Mouse (Mus musculus) embryo, embryonic 10.5 days (tissue): Measurements from ENCODE around the gene Ankfn1.

ENCODE experiments used
- DNase-seq: peaks from one replicate; pipeline ENCODE4 v3.0.0-alpha.2; 2015; ENCODE audit warnings: low spot score

Gene Ankfn1

GRCm38 (mm10) chr11:89370373-89370772 lies 407.1 kb downstream of the Ankfn1 start:
- no peak for DNase-seq

GRCm38 (mm10) chr11:89363981-89364380 lies 413.5 kb downstream of the Ankfn1 start:
- no peak for DNase-seq

- no peak for DNase-seq
Measured at GRCm38 (mm10) chr11:89360895-89361294, 416.6 kb downstream of the Ankfn1 start.

GRCm38 (mm10) chr11:89358546-89358945 lies 418.9 kb downstream of the Ankfn1 start:
- no peak for DNase-seq

- no peak for DNase-seq
Measured at GRCm38 (mm10) chr11:89356479-89356878, 421.0 kb downstream of the Ankfn1 start.

- no peak for DNase-seq
Measured at GRCm38 (mm10) chr11:89356018-89356417, 421.4 kb downstream of the Ankfn1 start.

GRCm38 (mm10) chr11:89340238-89340637 lies 437.2 kb downstream of the Ankfn1 start:
- no peak for DNase-seq
